Mouse (Mus musculus) lung, embryonic 16.5 days (tissue): ENCODE data around the gene G0s2. TPM values are rescaled to one million over a fixed set of nuclear protein-coding genes. Genes with fewer than 3 reads are reported as not detected.
A peak's percentile ranks its signal among the peaks of the same experiment; 100 is the strongest.

Experiments
- ATAC-seq: fragments of 200-750 bp; cut with Nextera tagmentation; 2 replicates; pipeline ENCODE4 v1.8.0; 2017; ENCODE audit warnings: low read depth, mild to moderate bottlenecking, moderate library complexity
- H3K27ac ChIP-seq: fragments of 300-500 bp; sonication (generic); 2 replicates; pipeline ENCODE4 v1.5.1; 2014; ENCODE audit warnings: mild to moderate bottlenecking, control low read depth, low read length
- H3K27me3 ChIP-seq: fragments of 300-500 bp; sonication (generic); 2 replicates; pipeline ENCODE4 v1.6.1; 2014; ENCODE audit warnings: low read depth, low read length, mixed read lengths; ENCODE audit not compliant: control insufficient read depth, insufficient read depth
- H3K36me3 ChIP-seq: fragments of 300-500 bp; sonication (generic); 2 replicates; pipeline ENCODE4 v1.6.1; 2014; ENCODE audit warnings: low read length; ENCODE audit not compliant: control insufficient read depth, insufficient read depth
- H3K4me1 ChIP-seq: fragments of 300-500 bp; sonication (generic); replicated peaks from 2 replicates; pipeline ENCODE4 v1.6.1; 2014; ENCODE audit warnings: low read length, mixed read lengths; ENCODE audit not compliant: control insufficient read depth, insufficient read depth
- H3K4me2 ChIP-seq: fragments of 300-500 bp; sonication (generic); 2 replicates; pipeline ENCODE4 v1.6.1; 2014; ENCODE audit warnings: low read depth, low read length, control low read depth
- H3K4me3 ChIP-seq: fragments of 300-500 bp; sonication (generic); 2 replicates; pipeline ENCODE4 v1.5.1; 2014; ENCODE audit warnings: mild to moderate bottlenecking, low read length, control low read depth
- H3K9ac ChIP-seq: fragments of 300-500 bp; sonication (generic); 2 replicates; pipeline ENCODE4 v1.6.1; 2014; ENCODE audit warnings: low read length, control low read depth
- H3K9me3 ChIP-seq: fragments of 300-500 bp; sonication (generic); 2 replicates; pipeline ENCODE4 v1.6.1; 2016; ENCODE audit warnings: low read length; ENCODE audit not compliant: control insufficient read depth
- WGBS: fragments of 180-500 bp; shearing (Covaris S2); extraction: QIAGEN DNeasy Blood & Tissue Kit; methylation state at CpG from one replicate; pipeline ENCODE4 v1.1.7; 2014; 5-methylcytosine and 5-hydroxymethylcytosine counted together
- polyA plus RNA-seq: library from polyadenylated mRNA; unstranded; fragments of >200 nt; fragmentation: Nextera tagmentation; extraction: Ambion mirVana; gene quantifications from 2 replicates; pipeline ENCODE4 v1.2.1, GENCODE M21; 2015

Gene G0s2
- polyA plus RNA-seq, 1 experiment from 2014 or later: 263 TPM

DNA sequence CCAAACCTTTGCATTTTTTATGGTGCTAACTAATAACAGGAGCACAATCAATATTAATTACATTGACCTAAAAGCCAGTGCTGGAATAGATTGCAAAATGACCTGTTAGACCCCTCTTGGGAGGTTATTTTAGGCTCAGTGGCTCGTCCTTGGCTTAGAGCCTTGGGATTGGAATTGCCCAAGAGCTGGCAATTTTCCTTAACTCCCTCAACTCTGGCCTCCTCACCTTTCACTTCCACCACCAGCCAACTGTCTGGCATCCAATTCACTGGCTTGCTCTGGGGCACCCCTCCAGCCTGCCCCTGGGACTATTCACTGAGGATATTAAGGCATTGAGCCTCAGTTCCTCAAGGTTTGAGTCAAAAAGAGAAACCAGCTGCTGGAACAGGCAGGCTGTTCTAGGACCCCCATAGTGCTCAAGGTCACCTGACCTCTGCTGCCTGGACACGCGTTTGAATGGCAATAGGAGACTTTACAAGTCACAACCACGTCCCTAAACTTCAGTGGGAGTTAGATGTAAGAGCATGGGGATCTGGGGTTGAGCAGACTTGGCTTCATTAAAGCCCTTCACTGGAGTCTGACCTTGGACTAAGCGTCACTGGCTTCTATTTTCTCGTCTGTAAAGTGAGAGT, 5.5 kb upstream of the G0s2 start:
- H3K9me3 ChIP-seq: no peaks in the 10 kb centered on the region
- no peak overlapping the region for H3K4me2 ChIP-seq
- no peak overlapping the region for H3K9ac ChIP-seq
- H3K4me1 ChIP-seq: no peaks in the 10 kb centered on the region
- ATAC-seq: no peak
- no peaks in the 10 kb centered on the region for H3K36me3 ChIP-seq
- H3K27me3 ChIP-seq: no peaks in the 10 kb centered on the region
- H3K4me3 ChIP-seq: no peak overlapping the region
- 49% methylated on average over 6 of the region's 6 CpGs for WGBS
- no peak overlapping the region for H3K27ac ChIP-seq

- Histone ChIP-seq H3K4me1 (peaks cover 3% of the 10 kb centered on the region; the same call in 1 of the 2 replicates), H3K27me3 (no peaks in the 10 kb centered on the region), H3K9ac (no peak overlapping the region), H3K4me3 (no peak overlapping the region), H3K36me3 (no peaks in the 10 kb centered on the region), H3K9me3 (no peaks in the 10 kb centered on the region), H3K4me2 (no peak overlapping the region), H3K27ac (no peak overlapping the region)
- 77% methylated on average over 8 of the region's 8 CpGs for WGBS
- ATAC-seq: no peak
Measured at GRCm38 (mm10) chr1:193274407-193275071, 1.5 kb upstream of the G0s2 start.

GRCm38 (mm10) chr1:193272137-193272915, 691 bp downstream of the G0s2 start:
- ATAC-seq: peak; percentile 52
- no peaks in the 10 kb centered on the region for H3K27me3 ChIP-seq
- H3K9me3 ChIP-seq: no peaks in the 10 kb centered on the region
- peak overlapping the region; percentile 62 for H3K4me3 ChIP-seq
- 16% methylated on average over 24 of the region's 24 CpGs for WGBS
- peak overlapping the region; percentile 97 for H3K27ac ChIP-seq
- peaks cover 3% of the 10 kb centered on the region; the same call in 1 of the 2 replicates for H3K4me1 ChIP-seq
- peak overlapping the region; percentile 89 for H3K9ac ChIP-seq
- no peaks in the 10 kb centered on the region for H3K36me3 ChIP-seq
- H3K4me2 ChIP-seq: peak overlapping the region; percentile 66

- ATAC-seq: no peak
Measured at GRCm38 (mm10) chr1:193270965-193271763, 1.9 kb downstream of the G0s2 start.

GRCm38 (mm10) chr1:193265734-193266133, 7.3 kb downstream of the G0s2 start:
- no peak for ATAC-seq
- no peaks in the 10 kb centered on the region for H3K27me3 ChIP-seq
- no peaks in the 10 kb centered on the region for H3K36me3 ChIP-seq
- H3K9me3 ChIP-seq: no peaks in the 10 kb centered on the region
- no peak overlapping the region for H3K4me3 ChIP-seq
- H3K9ac ChIP-seq: no peak overlapping the region
- no peak overlapping the region for H3K27ac ChIP-seq
- no peak overlapping the region for H3K4me2 ChIP-seq
- peaks cover 18% of the 10 kb centered on the region for H3K4me1 ChIP-seq

More at GRCm38 (mm10) chr1:193270965-193271763, 1.9 kb downstream of the G0s2 start:
- peak overlapping the region; percentile 62 for H3K4me3 ChIP-seq
- peak overlapping the region; percentile 89 for H3K9ac ChIP-seq
- no peaks in the 10 kb centered on the region for H3K9me3 ChIP-seq
- H3K27me3 ChIP-seq: no peaks in the 10 kb centered on the region
- peaks cover 3% of the 10 kb centered on the region; the same call in 1 of the 2 replicates for H3K4me1 ChIP-seq
- 32% methylated on average over 6 of the region's 6 CpGs for WGBS
- no peaks in the 10 kb centered on the region for H3K36me3 ChIP-seq
- H3K4me2 ChIP-seq: peak overlapping the region; percentile 66
- peak overlapping the region; percentile 97 for H3K27ac ChIP-seq

- no peak within 1 kb of the TSS for H3K9ac ChIP-seq
- peaks cover 18% of the 10 kb centered on the region for H3K4me1 ChIP-seq
- no peak for ATAC-seq
- peak within 1 kb of the TSS; percentile 10; the same call in 1 of the 2 replicates for H3K4me2 ChIP-seq
- no peaks in the 10 kb centered on the region for H3K27me3 ChIP-seq
- peak within 1 kb of the TSS; percentile 1; the same call in 1 of the 2 replicates for H3K4me3 ChIP-seq
- H3K36me3 ChIP-seq: no peaks in the 10 kb centered on the region
- 49% methylated on average over 5 of the region's 5 CpGs for whole genome bisulfite sequencing
- H3K27ac ChIP-seq: peak within 1 kb of the TSS; percentile 93
- no peaks in the 10 kb centered on the region for H3K9me3 ChIP-seq
Measured at GRCm38 (mm10) chr1:193263955-193264598, 8.9 kb downstream of the G0s2 start, which contains the start of gene Hsd11b1. TSS of gene Hsd11b1 (minus strand) at chr1:193264075.

DNA sequence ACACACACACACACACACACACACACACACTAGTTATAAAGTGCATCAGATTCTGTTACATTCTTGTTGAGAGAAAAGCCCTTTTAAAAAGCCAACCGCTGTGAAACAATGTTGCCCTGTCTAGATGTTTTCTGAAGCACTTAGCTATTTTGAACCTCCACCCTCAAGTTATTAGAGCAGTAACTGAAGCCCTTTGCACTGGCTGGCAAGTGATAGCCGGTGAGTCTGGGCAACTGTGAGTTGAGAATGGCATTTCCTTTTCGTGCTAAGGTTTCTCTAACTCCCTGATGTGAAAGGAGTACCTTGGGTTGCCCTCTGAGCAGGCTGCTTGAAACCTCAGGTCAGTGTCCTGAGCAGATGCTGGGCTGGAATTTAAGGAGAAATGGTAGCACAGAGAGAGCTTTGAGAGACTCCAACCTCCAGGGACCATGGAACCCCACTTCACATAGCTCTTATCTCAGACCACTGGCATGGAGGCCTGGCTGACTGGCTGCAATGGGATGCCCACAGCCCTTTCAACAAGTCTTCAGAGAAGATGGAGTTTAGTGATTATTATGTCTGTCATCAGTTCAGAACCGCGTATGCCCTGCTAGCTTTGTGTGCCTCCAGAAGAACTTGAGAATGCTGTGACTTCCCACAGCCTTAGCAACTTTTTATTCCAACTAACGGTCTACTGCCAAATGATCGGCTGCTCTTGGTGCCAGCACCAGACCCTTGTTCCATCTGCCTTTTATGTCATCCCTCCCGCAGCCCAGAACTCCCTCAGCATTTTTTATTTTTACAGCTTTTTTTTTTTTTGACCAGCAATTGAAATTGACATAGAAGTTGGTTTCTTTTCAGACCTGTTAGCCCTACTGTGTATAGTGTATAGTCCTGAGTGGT, 9.8 kb downstream of the G0s2 start:
- 69% methylated on average over 8 of the region's 8 CpGs for WGBS
- peak overlapping the region; percentile 93 for H3K27ac ChIP-seq
- ATAC-seq: no peak

More for the DNA sequence above, 9.8 kb downstream of the G0s2 start:
- Histone ChIP-seq H3K36me3 (no peaks in the 10 kb centered on the region), H3K4me2 (peak overlapping the region; percentile 10; the same call in 1 of the 2 replicates), H3K9me3 (no peaks in the 10 kb centered on the region), H3K4me3 (peak overlapping the region; percentile 1; the same call in 1 of the 2 replicates), H3K9ac (no peak overlapping the region), H3K27me3 (no peaks in the 10 kb centered on the region), H3K4me1 (peaks cover 18% of the 10 kb centered on the region)
